Mouse (Mus musculus): Measurements from ENCODE around the gene Dnm1.
A peak's percentile ranks its signal among the peaks of the same experiment; 100 is the strongest.
"Not testable (repeated sequence)": the region's sequence is repeated elsewhere in the genome, so short reads cannot be mapped to it uniquely, and the experiment has no call there.

Gene Dnm1

DNA sequence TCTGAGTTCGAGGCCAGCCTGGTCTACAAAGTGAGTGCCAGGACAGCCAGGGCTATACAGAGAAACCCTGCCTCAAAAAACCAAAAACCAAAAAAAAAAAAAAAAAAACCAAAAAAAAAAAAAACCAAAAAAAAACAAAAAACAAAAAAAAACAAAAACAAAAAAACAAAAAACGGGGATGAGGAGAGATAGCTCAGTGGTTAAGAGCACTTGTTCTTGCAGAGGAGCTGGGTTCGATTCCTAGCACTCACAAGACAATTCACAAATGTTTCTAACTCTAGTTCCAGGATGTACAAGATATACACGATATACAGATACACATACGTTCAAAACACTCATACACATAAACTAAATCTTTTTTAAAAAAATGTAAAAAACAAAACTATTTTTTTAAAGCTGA lies 9.1 kb upstream of the Dnm1 start:
- not testable (repeated sequence) for DNase-seq (ENCODE audit: extremely low spot score, low spot score)

DNA sequence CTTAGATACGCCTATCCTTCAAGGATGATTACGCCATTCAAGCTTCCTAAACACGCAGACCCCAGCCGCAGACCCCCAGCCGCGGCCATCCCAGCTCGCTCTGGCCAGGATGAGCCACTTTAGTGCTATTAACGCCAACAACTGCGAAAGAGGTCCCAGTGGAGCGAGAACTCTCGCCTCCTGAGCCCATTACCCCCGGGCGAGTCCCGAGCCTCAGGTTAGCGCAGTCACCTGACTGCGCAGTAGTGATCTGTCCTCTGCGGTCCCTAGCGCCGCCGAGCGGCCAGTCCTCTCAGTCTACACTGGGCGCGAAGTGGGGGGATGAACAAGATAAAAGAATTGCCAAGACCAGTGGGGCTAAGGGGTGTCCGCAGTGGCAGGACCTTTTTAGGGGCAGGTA lies 8.3 kb upstream of the Dnm1 start:
- DNase-seq (ENCODE audit: extremely low spot score, low spot score), result peak; percentile 59

GRCm38 (mm10) chr2:32360741-32361140 lies 7.6 kb upstream of the Dnm1 start:
- peak; percentile 76 for DNase-seq (ENCODE audit: extremely low spot score, low spot score)

GRCm38 (mm10) chr2:32358381-32358780 lies 5.2 kb upstream of the Dnm1 start:
- no peak for DNase-seq (ENCODE audit: extremely low spot score, low spot score)

DNA sequence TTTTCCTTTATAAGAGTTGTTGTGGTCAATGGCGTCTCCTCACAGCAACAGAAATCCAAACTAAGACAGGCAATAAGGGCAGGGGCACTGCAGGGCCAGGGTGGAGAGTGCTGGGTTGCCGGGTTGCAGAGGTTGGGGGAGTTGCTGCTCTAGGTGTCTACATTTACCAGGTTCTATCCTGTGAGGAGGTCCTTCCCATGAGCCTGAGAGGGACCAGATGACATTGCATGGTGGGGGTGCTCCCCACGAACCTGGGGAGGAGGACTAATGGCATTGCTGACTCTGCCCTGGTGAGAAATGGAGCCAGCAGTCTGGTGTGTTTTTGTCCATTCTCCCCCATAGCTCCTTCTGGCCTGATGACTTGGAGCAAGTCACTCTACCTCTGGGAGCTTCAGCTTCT lies 4.6 kb upstream of the Dnm1 start:
- DNase-seq (ENCODE audit: extremely low spot score, low spot score), result no peak

GRCm38 (mm10) chr2:32356216-32356615 lies 3.1 kb upstream of the Dnm1 start:
- no peak for DNase-seq (ENCODE audit: extremely low spot score, low spot score)

DNA sequence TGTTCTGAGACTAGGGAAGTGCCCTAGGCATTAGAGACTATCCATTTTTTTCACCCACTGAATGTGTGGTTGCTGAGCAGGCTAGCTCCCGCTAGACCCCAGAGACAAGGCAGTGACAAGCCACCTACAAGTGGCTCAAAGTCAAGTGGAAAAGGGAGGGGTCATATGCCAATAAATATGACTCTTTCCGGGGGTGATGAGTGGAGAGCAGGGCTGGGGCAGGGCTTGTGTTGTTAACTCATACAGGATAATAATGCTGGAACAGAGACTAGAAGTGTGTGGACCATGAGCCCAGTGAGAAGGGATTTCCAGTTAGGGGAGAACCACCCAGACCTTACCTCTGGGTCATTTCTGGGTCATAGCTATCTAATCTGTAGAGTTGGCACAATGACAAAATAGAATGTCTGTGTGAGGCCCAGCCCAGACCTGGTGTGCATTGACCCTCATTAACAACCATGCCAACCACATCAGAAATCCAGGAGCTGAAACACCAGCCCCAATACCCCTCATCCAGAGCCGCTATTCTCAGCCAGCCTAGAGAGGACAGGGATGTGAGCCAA lies 1.3 kb upstream of the Dnm1 start:
- DNase-seq (ENCODE audit: extremely low spot score, low spot score), result no peak

DNA sequence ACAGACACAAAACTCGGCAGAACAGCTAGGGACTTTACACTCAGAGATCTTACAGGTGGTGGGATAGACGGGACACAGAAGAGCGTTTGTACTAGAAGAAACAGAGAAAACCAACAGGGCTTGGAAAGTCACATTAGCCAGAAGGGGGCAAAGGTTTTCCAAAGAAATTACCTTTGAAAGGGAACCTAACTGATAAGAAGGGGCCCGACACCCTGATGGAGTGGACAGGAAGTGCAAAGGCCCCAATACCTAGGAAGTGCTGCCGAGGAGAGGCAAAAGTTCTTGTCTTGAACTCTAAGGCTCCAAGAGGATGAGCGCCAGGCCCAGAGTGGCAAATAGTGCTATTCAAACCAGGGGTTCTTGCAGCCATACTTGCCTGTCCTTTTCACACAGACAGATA lies 698 bp upstream of the Dnm1 start:
- DNase-seq (ENCODE audit: extremely low spot score, low spot score), result no peak

GRCm38 (mm10) chr2:32352151-32353006 lies 759 bp downstream of the Dnm1 start, which contains the start of gene Ciz1:
Gene Ciz1 (plus strand): TSS chr2:32352327.
- peak; percentile 57 for DNase-seq (ENCODE audit: extremely low spot score, low spot score)

GRCm38 (mm10) chr2:32351471-32351961 lies 1.6 kb downstream of the Dnm1 start:
- DNase-seq (ENCODE audit: extremely low spot score, low spot score), result no peak

DNA sequence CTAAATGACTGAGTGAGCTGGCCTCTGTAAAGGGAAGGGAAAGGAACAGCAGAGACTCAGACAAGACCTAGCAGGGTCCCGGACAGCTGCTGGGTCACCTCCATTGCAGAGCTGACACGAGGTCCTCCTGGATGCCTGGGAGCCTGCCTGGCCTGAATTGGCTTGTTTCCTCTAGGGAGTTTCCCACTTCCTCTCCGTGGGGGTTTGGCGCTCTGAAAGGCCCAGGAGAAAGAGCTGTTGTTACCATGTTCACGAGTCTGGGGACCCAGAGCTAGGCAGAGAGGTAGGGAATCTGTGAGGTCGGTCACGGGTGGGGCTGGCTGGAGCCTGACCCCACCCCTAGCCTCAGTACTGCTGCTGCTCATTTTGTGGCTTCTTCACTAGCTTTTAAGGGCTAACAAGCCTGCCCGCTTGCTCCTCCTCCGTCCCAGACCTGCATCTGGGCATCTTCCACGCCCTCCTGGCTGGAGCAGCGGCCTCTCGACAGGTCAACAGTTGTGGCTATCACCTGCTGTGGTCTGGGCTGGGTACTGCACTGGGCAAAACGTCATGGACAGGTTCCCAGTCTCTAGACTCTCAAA lies 2.6 kb downstream of the Dnm1 start:
- DNase-seq (ENCODE audit: extremely low spot score, low spot score), result no peak

DNA sequence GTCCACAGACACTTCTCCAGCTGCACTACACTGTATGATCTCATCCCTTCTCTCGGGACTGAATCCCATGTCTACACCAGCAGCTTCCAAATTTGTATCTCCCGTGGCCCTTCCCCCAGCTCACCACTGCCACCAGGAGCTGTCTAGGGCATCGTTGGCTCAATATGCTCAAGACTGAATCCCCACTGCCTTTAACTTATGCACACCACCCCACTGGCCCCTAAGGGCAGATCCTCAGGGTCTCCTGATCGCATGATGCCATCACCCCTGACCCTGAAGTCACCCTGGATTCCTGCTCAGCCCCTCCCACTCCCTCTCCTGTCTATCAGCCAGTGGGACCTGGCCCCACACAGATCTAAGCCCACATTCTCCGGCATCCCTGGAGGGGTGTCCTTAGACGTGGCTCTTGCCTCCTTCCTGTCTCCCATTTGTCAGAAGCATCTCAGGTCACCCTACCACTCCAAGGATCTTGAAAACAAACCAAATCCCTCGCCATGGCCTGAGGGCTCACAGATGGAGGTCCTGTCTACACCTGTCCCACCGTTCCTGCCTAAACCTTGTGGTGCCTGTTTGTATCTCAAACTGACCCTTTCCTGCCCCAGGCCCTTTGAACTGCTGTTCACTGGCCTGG lies 3.4 kb downstream of the Dnm1 start:
- no peak for DNase-seq (ENCODE audit: extremely low spot score, low spot score)

GRCm38 (mm10) chr2:32348311-32348710 lies 4.8 kb downstream of the Dnm1 start:
- no peak for DNase-seq (ENCODE audit: extremely low spot score, low spot score)

DNA sequence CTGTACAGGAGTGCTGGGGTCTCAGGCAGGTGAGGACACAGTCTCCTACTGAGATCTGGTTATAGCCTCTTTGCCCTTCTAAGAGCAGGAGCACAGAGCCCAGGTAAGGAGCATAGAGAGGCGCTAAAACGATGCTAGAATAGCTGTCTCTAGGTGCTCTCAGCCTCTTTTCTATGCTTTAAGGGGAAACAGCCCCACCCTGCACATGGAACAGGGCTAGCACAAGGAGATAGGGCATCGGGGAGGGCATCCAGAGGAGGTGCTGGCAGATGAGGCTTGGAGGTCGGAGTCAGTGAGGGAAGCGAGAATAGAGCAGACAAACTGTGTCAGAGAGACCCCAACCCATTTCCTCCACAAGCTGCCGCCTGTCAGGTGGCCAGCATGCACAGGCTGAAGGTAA lies 6.1 kb downstream of the Dnm1 start:
- no peak for DNase-seq (ENCODE audit: extremely low spot score, low spot score)

DNA sequence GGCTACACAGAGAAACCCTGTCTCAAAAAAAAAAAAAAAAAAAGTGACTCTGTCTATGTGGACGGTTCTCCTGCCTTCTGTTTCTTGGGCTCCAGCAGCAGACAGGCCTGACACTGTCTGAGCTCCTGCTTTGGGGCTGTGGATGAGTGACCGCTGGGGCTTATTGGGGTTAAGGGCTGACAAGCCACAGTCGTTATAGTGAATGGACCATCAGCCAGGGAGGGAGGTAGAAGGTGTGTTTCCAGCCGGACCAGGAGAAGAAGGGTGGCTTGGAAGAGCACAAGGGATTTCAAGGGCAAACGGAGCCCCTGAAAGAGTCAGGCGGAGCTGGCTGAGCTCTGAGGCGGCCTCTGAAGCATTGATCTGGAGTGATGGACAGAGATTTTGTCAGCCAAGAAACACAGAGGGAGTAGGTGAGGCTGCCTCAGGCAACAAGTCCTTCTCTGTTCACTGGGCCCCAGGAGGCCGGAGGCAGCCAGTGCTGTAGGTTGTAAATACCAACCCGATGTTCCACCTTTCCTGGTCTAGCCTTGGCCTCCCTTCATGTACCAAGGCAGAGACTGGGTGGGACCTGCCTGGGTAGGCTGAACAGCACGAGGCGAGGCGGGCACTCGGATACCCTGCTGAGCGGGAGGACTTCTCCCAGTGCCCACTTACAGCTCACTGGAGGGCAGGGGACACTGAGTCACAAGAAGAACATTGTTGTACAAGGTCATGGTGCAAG lies 8.4 kb downstream of the Dnm1 start:
- no peak for DNase-seq (ENCODE audit: extremely low spot score, low spot score)

DNA sequence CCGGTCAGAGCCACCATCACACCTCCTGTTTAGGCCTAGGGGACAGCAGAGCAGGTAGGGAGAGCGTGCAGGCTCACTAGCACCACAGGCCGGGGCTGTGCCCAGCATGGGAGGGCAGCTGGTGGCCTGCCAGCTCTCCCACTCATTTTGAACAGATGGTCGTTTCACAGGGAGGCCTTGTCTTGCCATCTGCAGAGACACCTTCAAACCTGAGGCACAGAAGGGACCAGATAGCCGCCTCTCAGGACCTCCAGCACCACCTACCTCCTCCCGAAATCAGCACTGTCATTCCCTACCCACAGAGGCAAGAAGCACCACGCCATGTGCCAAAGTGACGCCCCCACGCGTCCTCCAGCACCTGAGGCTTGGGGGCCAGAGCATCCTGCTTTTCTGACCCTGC lies 9.1 kb downstream of the Dnm1 start:
- no peak for DNase-seq (ENCODE audit: extremely low spot score, low spot score)

- no peak for DNase-seq (ENCODE audit: extremely low spot score, low spot score)
These were observed 9.8 kb downstream of the Dnm1 start for GRCm38 (mm10) chr2:32343351-32343671.

DNA sequence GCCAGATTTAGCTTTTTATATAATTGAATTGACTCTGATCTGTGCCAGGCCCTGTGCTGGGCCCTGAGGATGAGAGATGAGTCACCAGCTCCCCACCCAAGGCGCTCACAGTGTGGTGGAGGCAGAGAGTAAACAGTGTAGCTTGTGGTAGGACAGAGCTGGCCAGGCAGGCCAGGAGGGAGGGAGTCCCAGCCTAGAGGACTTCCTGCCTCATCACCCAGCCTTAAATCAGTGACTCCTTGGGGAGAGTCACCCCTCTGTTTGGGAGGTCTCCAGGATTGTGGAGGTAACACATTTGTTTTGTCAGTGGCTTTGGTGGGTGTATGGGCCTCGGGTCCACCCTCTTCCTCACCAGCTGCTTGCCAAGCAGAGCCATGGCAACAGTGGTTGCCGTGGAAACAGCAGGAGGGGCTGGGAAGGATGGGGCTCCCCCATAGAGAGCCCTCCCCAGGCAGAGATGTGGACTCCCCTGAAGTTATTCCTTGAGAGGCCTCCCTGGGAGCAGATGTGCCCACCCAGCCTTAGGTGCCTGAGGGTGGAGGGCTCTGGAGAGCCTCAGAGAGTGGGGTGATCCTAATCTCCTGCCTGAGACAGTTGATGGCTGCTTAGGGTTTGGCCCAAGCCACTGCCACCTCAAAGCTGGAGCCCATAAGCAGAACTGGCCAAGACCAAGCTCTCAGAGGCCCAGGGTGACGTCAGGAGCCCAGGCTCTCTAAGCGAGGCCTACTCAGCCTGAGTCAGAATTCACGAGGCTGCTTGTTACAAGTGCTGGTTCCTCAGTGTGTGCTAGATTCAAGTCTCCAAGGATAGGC lies 10.4 kb downstream of the Dnm1 start:
- DNase-seq (ENCODE audit: extremely low spot score, low spot score), result no peak

DNA sequence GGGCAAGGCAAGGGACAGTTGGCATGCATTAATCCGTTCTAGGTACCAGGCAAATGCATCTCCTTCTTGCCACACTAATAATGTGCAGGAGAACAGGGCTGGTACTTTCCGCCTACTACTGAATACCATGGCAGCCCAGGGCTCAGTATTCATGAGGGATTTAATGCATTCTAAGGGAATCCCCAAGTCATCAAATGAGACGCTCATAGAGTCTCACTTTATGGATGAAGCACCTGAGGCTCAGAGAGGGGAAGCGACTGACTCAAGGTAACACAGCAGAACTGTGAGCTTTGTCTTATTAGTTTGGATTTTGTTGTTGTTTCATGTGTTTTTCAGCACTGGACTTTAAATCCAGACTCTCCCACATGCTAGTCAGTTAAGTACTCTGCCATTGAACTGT lies 11.1 kb downstream of the Dnm1 start:
- DNase-seq (ENCODE audit: extremely low spot score, low spot score), result no peak

- no peak for DNase-seq (ENCODE audit: extremely low spot score, low spot score)
These were observed 11.6 kb downstream of the Dnm1 start for GRCm38 (mm10) chr2:32341634-32341939.

Data from neural tube, embryonic 10.5 days (tissue).